Mouse (Mus musculus) lung, adult 10 weeks (tissue): ENCODE measurements around the gene Slc16a6. TPM values are rescaled to one million over a fixed set of nuclear protein-coding genes. Genes with fewer than 3 reads are reported as not detected.

ENCODE experiments used
- polyA plus RNA-seq: library from polyadenylated mRNA; stranded (reverse); fragments of 350-450 nt; fragmentation: Illumina TruSeq; extraction: RNeasy Lipid Tissue Mini Kit (QIAGEN cat#74804); gene quantifications from one replicate; pipeline ENCODE4 v1.2.3, GENCODE M21; 2014; ENCODE audit warnings: low read depth, low replicate concordance; ENCODE audit not compliant: insufficient read depth

Slc16a6 gene
- 1.6 TPM for polyA plus RNA-seq

DNA sequence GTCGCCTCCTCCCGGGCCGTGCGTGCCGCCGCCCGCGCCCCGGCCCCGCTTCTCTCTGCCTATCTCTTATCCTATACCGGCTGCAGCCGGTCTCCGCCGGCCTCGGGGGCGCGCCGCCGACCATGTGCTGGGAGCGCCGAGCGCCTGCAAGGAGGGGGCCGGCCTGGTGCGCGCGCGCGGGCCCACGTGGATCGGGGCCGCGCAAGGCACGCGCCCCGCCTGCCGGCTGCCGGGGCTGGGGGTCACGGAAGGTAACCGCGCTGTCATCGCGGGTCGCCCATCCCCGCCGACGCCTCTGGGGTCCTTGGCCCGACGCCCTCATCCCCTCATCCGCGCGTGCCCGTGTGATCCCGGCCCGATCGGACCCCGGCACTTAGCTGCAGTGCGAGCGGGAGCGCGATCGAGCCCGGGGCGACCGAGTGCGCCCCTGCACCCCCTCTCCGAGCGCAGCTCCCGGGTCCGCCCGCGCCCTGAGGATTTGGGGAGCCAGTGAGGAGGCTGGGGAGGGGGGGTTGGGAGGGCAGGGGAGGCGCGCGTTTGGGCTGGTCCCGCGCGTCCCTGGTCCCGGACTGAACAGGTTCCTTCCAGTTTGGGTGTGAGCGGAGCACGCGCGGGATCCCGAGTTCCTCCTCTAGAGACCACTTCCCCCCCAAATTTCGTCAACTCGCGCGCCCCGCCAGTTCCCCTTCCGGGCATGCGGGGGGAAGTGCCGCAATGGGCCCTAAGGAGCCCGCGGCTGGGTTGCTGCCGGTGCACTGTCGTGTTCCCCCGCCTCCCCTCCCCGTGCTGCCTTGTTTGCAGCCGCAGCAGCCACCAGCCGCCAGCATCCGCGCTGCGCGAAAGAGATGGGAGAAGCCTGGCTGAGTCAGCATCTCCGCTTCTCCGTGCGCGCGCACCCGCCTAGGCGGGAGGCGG is at the start of gene Slc16a6, which contains the start of gene Arsg:
Slc16a6 (minus strand) TSS at position 428 of the 915 bp plus-strand sequence.
Arsg (plus strand) TSS at position 204 of the 915 bp plus-strand sequence.

DNA sequence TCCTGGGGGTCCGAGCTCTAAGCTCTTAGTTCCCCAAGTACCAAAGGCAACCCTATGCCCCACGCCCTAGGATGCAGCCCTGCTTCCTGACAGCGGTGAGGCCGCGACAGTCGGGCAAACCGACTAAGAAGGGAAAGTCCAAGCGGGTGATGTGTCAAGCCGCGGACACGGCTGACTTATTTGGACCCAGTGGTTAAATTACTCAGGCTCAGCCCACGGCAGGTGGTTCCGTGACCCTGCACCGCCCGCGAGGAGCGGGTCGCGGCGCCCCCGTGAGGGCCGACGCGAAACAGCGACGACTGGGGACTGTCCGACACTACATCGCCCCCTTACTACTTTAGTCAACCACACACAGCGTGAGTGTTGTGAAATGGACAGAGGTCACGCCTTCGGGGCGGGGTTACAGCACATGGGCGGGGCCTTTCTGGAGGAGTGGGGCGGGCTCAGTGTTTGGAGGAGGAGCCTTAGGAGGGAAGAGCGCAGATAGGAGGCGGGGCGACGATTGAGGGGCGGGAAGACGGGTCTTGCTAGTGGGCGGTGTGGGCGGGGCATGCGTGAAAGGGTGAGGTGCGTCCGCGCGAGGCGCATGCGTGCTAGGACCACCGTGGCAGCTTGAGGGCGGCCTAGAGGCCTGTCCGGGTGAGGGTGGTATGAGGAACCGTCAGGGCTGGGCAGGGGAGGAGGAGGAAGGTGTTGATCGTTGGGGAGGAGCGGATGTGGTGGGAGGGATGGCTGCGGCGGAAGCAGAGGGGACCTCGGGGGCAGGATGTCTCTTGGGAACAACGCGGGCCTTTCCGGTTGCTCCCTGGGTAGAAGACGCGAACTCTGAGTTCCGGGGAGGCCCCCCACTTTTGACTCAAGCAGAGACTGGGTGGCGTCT is 47.8 kb downstream of the Slc16a6 start, which contains the start of gene Amz2:
Amz2 (plus strand) TSS at position 555 of the 880 bp plus-strand sequence.

DNA sequence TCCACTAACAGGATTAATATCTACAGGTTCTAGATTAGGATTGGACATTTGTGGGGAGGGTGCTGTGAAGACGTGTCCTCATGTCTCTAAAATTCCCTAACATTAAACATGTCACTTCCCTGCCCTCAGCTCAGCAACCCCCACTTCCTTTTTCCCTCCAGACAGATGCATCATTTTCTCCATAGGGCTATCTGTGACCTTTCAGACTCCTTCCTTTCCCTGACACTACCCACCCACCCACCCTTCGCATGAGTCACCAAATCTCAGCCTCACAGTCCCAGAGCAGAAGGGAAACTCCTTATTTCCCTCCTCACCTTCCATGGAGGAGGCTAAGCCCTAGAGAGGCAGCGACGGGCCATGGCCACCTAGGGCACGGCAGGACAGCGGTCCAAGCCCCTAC is 59.8 kb downstream of the Slc16a6 start, which contains the start of gene 9930022D16Rik:
9930022D16Rik (plus strand) TSS at position 301 of the 400 bp plus-strand sequence.

Other genes with a start within 250 kb of the Slc16a6 start
- gene Rgs9, start 175.5 kb downstream of the Slc16a6 start, polyA plus RNA-seq: 4.7 TPM
- gene Gna13, start 110.8 kb downstream of the Slc16a6 start, polyA plus RNA-seq: 28.2 TPM
- gene 9930022D16Rik, start 59.7 kb downstream of the Slc16a6 start, polyA plus RNA-seq: not detected
- 27.2 TPM for gene Amz2, start 47.7 kb downstream of the Slc16a6 start, polyA plus RNA-seq
- 3.1 TPM for gene Arsg, start 224 bp downstream of the Slc16a6 start, polyA plus RNA-seq
- gene Wipi1, start 138.4 kb upstream of the Slc16a6 start, polyA plus RNA-seq: 13.1 TPM
- 156 TPM for gene Prkar1a, start 175.8 kb upstream of the Slc16a6 start, polyA plus RNA-seq
- gene Fam20a, start 248.7 kb upstream of the Slc16a6 start, polyA plus RNA-seq: 7.1 TPM